Mouse (Mus musculus) bone marrow macrophage, adult 2 months (primary cell): ENCODE measurements around the gene Birc7. TPM values are rescaled to one million over a fixed set of nuclear protein-coding genes. Genes with fewer than 3 reads are reported as not detected.
A peak's percentile ranks its signal among the peaks of the same experiment; 100 is the strongest.

ENCODE experiments used
- H3K27ac ChIP-seq: 2 replicates; pipeline ENCODE4 v1.5.1; 2012; ENCODE audit warnings: low read depth, low read length; ENCODE audit not compliant: insufficient read depth
- H3K4me1 ChIP-seq: 2 replicates; pipeline ENCODE4 v1.6.1; 2012; ENCODE audit warnings: low read length; ENCODE audit not compliant: control insufficient read depth, insufficient read depth
- H3K4me3 ChIP-seq: 2 replicates; pipeline ENCODE4 v1.5.1; 2012; ENCODE audit warnings: mild to moderate bottlenecking, low read length, moderate library complexity; ENCODE audit not compliant: insufficient read depth
- CTCF ChIP-seq: IDR thresholded peaks from 2 replicates; pipeline ENCODE4 v1.5.1; 2012; ENCODE audit warnings: low read depth, mild to moderate bottlenecking, low read length, moderate library complexity
- POLR2A ChIP-seq: IDR thresholded peaks from 2 replicates; pipeline ENCODE4 v1.6.1; 2012; ENCODE audit warnings: mild to moderate bottlenecking, low read depth, low read length, borderline replicate concordance
- polyA plus RNA-seq: library from polyadenylated mRNA; stranded (reverse); fragments of >200 nt; gene quantifications from 2 replicates; pipeline ENCODE4 v1.2.4, GENCODE M21; 2012; ENCODE audit not compliant: missing spikeins, insufficient read depth, insufficient read length

Gene Birc7
- polyA plus RNA-seq, 1 experiment: not detected

DNA sequence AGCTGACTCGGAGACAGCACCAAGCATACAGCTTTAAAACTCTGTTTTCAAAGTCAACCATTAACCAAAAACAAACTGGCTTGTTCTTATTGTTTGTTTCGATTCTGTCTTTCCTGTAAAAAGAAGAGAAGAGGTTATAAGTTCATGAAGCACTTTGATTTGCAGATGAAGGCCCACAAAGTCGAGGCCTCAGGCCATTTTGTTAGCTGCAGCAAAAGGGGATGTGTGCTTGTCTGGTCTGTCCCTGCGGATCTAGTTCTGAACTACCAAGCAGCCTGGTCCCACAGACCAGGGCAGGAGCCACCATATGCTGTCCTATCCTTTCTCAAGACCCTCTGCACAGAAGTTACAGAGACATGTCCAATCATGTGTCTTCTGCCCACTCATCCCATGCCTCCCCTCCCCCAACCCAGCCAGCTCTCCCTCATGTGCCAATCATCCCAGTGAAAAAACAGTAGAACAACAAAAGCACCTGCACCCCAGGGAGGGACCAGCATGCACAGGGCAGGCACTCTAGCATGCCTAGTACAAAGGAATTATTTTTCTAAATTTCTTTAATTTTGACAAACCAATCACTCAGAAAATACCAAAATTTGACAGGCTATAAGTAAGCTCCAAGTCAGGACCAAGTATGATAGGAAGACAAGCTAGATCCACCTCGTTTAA is 23.1 kb upstream of the Birc7 start:
- Histone ChIP-seq H3K4me1 (no peaks in the 10 kb centered on the region), H3K27ac (no peak overlapping the region), H3K4me3 (no peak overlapping the region)
- TF ChIP-seq CTCF: no peak
- no peak for TF ChIP-seq POLR2A

DNA sequence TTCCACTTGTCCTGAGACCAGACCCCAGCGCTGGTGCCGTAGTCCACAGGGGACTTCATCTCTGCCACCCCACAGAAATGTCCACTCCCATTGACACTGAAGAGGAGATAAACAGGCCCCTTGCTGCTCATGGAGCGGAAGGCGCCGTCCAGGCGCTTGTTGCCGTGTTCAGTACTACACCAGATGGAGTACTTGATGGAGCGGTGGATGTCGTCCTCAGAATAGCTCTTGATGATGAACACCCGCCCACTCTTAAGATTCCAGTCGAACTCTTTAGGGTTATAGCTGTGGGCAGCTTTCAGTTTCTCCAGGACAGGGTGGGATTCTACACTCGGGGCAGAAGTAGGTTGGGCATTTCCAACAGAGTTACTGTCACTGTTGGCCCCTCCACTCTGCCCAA is 17.9 kb upstream of the Birc7 start:
- no peak overlapping the region for H3K4me3 ChIP-seq
- H3K27ac ChIP-seq: no peak overlapping the region
- TF ChIP-seq CTCF (no peak), POLR2A (no peak)
- H3K4me1 ChIP-seq: no peaks in the 10 kb centered on the region

DNA sequence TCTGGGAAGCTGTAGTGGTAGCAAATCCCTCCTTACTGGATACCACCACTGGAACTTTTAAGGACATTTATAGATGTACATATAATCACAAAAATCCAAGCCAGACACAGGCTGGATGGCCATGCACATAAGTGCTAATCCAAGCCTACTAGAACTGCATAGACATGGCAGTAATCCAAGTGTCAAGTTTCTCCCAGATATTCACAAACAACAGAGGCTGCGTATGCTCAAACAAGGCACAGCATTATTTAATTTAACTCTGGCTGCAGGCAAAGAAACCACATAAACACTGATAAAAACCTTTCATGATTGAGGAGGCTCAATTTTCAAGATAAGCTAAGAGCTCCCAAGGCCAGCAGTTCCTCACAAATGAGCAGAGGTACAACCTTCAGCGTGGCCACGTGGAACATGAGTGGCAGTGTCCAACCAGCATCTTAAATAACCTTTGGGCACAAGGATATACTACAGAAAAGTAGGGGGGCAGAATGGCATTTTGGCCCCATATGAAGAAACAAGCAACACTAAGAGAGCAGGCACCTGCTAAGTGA is 12.9 kb upstream of the Birc7 start:
- peaks cover 12% of the 10 kb centered on the region for H3K4me1 ChIP-seq
- no peak overlapping the region for H3K27ac ChIP-seq
- no peak overlapping the region for H3K4me3 ChIP-seq
- TF ChIP-seq POLR2A (no peak), CTCF (no peak)

DNA sequence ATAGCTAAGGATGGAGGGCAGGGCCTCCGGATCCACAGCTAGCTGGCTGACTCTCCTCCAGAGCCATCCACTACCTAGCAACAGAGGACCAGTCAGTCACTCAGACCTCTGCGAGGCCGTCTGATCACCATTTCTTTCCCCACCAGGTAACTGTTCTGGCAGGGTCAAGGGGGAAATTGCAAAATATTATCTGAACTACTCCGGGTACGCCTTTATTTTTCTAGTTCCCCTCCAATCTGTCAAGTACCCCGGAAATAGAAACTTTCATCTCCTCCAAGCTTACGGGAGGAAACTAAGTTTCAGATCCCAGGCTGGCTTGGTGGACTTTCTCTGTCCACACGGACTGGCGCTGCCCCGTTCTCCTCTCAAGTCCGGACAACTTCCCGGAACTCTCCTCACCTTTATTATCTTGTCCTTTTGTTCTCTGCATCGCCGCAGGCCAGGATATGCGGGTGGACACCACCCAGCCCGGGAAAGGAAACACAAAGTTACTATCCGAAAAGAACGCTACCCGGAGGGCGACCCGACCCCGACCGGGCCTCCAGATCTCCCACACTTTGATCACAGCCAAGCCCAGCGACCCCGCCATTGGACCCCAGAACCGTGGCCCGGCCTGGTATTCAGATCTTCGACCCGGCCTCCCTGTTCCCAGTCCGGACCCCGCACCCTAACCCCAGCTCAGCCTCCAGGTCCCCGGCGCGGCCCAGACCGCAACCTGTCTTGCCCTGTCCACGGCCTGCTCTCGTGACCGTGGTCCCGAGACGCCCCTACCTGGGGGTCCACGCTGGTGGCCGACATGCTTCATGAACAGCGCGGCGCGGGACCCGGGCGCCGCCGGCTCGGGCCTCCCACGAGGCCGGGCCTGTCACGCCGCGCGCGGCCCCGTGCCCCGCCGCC is 8.7 kb upstream of the Birc7 start:
- Histone ChIP-seq H3K4me1 (peaks cover 15% of the 10 kb centered on the region), H3K27ac (peak overlapping the region; percentile 21; the same call in 1 of the 2 replicates), H3K4me3 (peak overlapping the region; percentile 91)
- no peak for TF ChIP-seq POLR2A
- TF ChIP-seq CTCF: no peak

DNA sequence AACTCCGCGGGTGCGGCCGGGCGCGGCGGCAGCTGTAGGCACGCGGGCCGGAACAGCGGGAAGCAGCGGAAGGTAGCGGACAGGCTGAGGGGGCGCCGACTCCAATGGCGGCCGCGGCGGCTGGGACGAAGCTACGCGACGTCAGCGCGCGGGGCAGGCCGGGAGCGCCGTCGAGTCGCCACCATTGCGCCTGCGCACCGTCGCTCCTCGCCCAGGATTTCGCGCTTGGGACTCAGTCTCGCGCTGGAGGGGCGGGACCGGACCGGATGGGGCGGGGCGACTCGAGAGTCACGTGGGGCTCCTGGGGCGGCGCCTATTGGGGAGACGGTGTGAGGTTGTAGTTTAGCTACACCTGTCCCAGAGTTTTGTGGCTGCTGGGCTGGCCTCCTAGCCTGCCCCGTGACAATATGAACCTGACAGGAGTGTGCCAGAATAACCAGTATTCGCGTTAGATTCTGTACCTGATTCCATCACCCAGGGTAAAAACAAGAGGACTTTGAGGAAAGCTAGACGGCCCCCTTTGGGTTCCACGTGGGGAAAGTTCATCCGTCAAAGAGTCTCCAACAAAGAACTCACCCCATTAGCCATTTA is 7.9 kb upstream of the Birc7 start, which contains the start of gene Ythdf1:
Gene Ythdf1, minus strand, starts transcription at position 140 of the 591 bp plus-strand sequence.
- H3K4me1 ChIP-seq: peaks cover 15% of the 10 kb centered on the region
- TF ChIP-seq CTCF (no peak), POLR2A (no peak)

DNA sequence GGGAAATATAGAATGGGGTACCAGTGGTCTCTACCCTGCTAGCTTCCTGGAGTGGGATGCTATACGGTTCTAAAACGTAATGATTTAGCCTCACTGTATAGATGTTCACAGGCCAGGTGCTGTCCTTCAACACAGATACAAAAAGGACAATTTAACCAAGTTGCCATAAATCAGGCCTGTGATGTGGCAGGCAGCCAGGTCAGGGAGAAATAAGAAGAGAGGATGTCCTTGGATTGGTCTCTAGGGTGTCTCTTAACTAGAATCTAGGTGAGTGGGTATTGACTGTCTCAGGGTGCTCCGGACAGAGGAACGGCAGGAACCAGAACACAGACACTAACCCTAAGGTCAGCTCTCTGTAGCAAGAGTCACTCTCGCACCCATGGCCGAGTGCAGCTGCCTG is 6.1 kb upstream of the Birc7 start:
- TF ChIP-seq POLR2A: no peak
- TF ChIP-seq CTCF: no peak
- H3K27ac ChIP-seq: no peak overlapping the region
- H3K4me3 ChIP-seq: no peak overlapping the region
- peaks cover 10% of the 10 kb centered on the region for H3K4me1 ChIP-seq

More for the DNA sequence above, 7.9 kb upstream of the Birc7 start, which contains the start of gene Ythdf1:
- H3K27ac ChIP-seq: peak within 1 kb of the TSS; percentile 21; the same call in 1 of the 2 replicates
- H3K4me3 ChIP-seq: peak within 1 kb of the TSS; percentile 91

DNA sequence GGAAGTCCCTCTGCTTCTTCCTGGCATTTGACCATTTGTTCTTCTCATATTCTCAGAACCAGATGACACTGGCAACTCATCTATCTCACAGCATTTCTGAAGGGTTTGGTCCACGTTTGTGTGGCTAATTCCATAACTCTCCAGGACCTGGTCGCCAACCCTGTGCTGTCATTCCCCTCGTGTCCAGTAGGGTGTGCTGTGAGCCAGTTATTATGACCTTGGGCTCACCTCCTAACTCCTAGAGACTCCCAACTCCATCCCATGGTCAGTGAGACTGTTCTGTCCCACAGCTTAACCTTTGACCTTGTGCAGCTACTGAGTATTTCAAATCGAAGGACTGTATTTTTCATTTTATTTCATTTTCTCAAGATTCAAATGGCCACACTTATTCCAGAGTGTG is 3.6 kb upstream of the Birc7 start:
- peaks cover 3% of the 10 kb centered on the region for H3K4me1 ChIP-seq
- no peak overlapping the region for H3K27ac ChIP-seq
- no peak overlapping the region for H3K4me3 ChIP-seq
- TF ChIP-seq POLR2A (no peak), CTCF (peak; percentile 90)

DNA sequence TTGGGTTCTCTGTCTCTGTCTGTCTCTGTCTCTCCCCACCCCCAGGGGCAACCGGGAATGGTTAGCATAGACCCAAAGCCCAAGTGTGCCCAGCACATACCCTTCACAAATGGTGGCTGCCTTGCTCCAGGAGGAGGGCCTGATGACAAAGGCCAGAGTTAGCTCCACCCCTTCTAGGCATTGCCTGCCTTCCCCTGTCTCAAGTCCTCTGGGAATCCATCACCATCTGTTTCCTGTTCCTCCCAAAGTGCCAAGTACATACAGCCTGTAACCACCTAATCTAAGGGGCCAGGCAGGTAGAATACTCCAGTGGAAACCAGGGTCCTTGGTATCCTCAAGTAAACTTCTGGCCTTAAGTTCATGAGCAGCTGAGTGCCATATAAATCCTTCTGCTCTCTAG is 3.6 kb downstream of the Birc7 start:
- TF ChIP-seq POLR2A: no peak
- TF ChIP-seq CTCF: no peak
- H3K4me3 ChIP-seq: no peak overlapping the region
- H3K27ac ChIP-seq: no peak overlapping the region
- no peaks in the 10 kb centered on the region for H3K4me1 ChIP-seq

DNA sequence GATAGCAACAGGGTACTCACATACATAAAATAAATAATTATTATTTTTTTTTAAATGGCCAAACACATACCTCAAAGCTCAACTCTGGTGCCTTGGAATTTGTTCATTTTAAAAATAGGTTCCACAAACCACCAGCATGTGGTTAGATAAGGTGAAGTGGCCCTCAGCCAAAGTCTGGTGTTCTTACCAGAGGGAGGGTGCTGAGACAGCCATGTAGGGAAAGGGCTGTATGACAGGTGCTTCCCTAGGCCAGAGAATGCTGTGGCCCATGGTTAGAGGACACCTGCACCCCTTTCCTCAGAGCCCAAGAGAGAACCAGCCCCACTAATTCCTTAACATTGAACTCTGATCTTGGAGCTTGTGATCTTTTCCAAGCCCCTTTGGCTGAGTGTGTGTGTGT is 11.4 kb downstream of the Birc7 start:
- no peak overlapping the region for H3K27ac ChIP-seq
- no peaks in the 10 kb centered on the region for H3K4me1 ChIP-seq
- TF ChIP-seq POLR2A (no peak), CTCF (no peak)
- H3K4me3 ChIP-seq: no peak overlapping the region
